Mouse (Mus musculus) liver, embryonic 14.5 days (tissue): ENCODE data around the gene Ankrd12.
A peak's percentile ranks its signal among the peaks of the same experiment; 100 is the strongest.

ENCODE experiments used
- CTCF ChIP-seq: IDR thresholded peaks from 2 replicates; pipeline ENCODE4 v1.5.1; 2016; ENCODE audit warnings: antibody characterized with exemption, low read depth, control low read depth
- EP300 ChIP-seq: IDR thresholded peaks from 2 replicates; pipeline ENCODE4 v1.6.1; 2016; ENCODE audit warnings: antibody characterized with exemption, low read depth

- TF ChIP-seq CTCF, result 0 out of 2 replicates have a peak, but pooled peaks have one; percentile 12
- TF ChIP-seq EP300, result no peak
Observed at GRCm38 (mm10) chr17:65962263-65962662, 114.6 kb downstream of the Ankrd12 start.
